Mouse (Mus musculus): Measurements from ENCODE around the gene Tmem30a. TPM values are rescaled to one million over a fixed set of nuclear protein-coding genes. Genes with fewer than 3 reads are reported as not detected.

Gene Tmem30a
- 105 and 110 TPM in 2 replicates for polyA plus RNA-seq (2015; fragmentation: Nextera tagmentation; extraction: Ambion mirVana)

DNA sequence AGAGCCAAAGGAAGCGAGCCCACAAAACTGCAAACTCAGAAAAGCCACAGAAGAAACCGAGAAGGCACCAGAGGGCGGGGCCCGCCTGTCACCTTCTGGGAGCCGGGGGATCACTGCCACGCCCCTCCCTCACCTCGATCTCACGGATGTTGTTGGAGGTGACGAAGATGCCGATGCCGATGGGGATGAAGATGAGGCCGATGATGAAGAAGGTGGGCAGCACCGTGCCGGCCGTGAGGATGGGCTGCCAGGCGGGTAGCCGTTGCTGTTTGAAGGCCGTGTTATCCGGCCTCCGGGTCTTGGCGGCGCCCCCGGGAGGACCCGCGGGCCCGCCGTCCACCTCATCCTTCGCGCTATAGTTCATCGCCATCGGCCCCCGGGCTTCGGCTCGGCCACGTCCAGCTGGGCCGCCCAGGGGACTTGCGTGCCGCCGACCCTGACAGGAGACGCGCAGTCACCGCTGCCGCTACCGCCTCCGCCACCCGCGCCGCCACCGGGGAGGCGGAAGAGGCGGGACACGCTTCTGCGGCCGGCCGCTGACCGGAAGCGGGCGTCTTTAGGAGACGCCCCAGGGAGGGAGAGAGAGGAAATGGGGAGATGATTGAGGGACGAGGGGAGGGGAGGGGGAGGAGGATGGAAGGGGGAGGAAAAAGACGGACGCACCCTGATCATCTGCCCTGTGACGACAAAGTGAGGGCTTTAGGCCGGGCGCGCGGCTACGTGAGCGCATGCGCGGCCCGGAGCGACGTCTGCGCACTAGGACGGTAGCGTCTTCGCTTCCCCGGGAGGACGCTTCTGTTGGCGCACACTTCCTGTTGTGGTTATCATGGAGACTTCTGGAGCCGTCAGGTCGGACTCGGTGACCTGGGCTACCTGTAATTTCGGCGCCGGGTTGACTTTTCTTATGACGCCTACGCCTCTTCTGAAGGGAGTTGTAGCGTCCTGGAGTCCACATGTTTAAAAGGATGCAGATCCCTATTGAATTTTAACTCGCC is at the start of gene Tmem30a:
Gene Tmem30a (minus strand): TSS at position 667 of the 995 bp plus-strand sequence.
- H3K27ac ChIP-seq (replicated peaks) = peak within 1 kb of the TSS; percentile 92
- peak within 1 kb of the TSS; percentile 96 for H3K4me3 ChIP-seq
- H3K27me3 ChIP-seq = no peaks in the 10 kb centered on the region
- peaks cover 26% of the 10 kb centered on the region for H3K4me1 ChIP-seq
- H3K4me2 ChIP-seq (replicated peaks) = peak within 1 kb of the TSS; percentile 57
- H3K9me3 ChIP-seq = no peaks in the 10 kb centered on the region
- H3K36me3 ChIP-seq = no peaks in the 10 kb centered on the region
- ATAC-seq (replicated peaks) = peak; percentile 99
- WGBS = under 1% methylated on average over 91 of the region's 91 CpGs
- H3K9ac ChIP-seq (replicated peaks) = peak within 1 kb of the TSS; percentile 95

DNA sequence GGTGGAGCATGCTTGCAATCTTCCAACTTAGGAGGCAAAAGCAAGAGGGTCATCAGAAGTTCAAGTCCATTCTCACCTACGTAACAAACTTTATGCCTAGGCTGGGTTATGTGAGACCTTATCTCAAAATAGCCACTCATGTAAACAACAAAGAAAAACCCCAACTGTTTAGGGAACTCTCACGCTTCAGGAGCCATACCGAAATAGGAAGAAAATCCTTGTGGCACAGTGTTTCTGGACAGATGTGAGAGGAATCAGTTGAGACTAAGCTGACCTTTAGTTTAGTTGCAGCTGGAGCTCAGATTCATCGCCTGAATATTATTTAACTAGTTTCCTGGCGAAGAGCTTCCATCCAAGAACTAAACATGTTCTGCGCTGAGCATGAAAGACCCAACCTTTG is 49.3 kb upstream of the Tmem30a start:
- WGBS = 92% methylated on average over 6 of the region's 6 CpGs
- H3K9me3 ChIP-seq = no peaks in the 10 kb centered on the region
- ATAC-seq (replicated peaks) = no peak

GRCm38 (mm10) chr9:79842028-79842427 is 48.7 kb upstream of the Tmem30a start:
- H3K9me3 ChIP-seq = no peaks in the 10 kb centered on the region
- no peak overlapping the region for H3K4me3 ChIP-seq
- no peaks in the 10 kb centered on the region for H3K27me3 ChIP-seq
- no peak overlapping the region for H3K4me2 ChIP-seq (replicated peaks)
- no peaks in the 10 kb centered on the region for H3K36me3 ChIP-seq
- H3K9ac ChIP-seq (replicated peaks) = no peak overlapping the region
- no peaks in the 10 kb centered on the region for H3K4me1 ChIP-seq
- no peak for ATAC-seq (replicated peaks)
- H3K27ac ChIP-seq (replicated peaks) = no peak overlapping the region

More for the DNA sequence above, 49.3 kb upstream of the Tmem30a start:
- H3K27me3 ChIP-seq = no peaks in the 10 kb centered on the region
- no peak overlapping the region for H3K4me2 ChIP-seq (replicated peaks)
- H3K27ac ChIP-seq (replicated peaks) = no peak overlapping the region
- no peak overlapping the region for H3K4me3 ChIP-seq
- no peak overlapping the region for H3K9ac ChIP-seq (replicated peaks)
- no peaks in the 10 kb centered on the region for H3K36me3 ChIP-seq
- H3K4me1 ChIP-seq = no peaks in the 10 kb centered on the region

DNA sequence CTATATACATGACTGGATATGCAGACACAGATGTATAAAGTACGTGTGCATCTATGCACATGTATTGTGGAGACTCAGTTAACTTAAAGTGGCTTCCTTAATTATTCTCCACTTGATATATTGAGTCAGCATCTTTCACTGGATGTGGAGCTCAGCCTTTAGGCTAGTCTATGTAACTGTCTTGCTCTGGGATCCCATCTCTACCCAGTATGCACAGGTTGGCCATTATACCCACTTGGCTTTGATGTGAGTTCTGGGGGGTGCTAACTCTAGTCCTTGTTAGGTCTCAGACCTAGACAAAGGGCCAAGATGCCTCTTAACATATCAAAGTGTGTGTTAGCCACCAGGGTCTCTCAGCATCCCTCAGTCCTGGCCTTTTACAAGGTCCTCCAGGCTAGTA is 38.0 kb upstream of the Tmem30a start:
- H3K27ac ChIP-seq (replicated peaks) = no peak overlapping the region
- peaks cover 13% of the 10 kb centered on the region for H3K4me1 ChIP-seq
- no peak overlapping the region for H3K4me3 ChIP-seq
- no peaks in the 10 kb centered on the region for H3K27me3 ChIP-seq
- no peaks in the 10 kb centered on the region for H3K9me3 ChIP-seq
- WGBS = 51% methylated on average over 1 of the region's 1 CpGs
- no peaks in the 10 kb centered on the region for H3K36me3 ChIP-seq
- ATAC-seq (replicated peaks) = peak; percentile 59; the same call in 1 of the 2 replicates
- H3K4me2 ChIP-seq (replicated peaks) = no peak overlapping the region
- no peak overlapping the region for H3K9ac ChIP-seq (replicated peaks)

DNA sequence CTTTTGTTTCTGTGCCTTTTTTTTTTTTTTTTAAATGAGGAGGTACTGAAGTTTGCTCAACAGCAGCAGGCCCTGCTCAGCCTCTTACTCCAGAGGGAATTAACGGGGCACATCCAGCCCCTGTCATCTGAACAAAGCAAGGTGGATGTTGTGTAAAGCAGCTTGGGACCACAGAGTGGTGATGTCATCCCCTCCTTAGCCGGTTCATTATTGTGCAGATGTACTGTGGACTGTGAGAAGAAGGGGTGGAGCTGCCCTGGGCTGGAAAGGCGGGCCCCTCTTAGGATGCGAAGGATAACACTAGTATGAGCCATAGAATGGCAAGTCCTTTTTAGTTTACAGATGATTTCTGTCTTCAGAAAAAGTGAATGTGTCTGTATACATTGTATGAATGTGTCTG is 37.6 kb upstream of the Tmem30a start:
- WGBS = 7% methylated on average over 4 of the region's 4 CpGs
- no peak overlapping the region; the same call in 1 of the 2 replicates for H3K9ac ChIP-seq (replicated peaks)
- no peak overlapping the region for H3K27ac ChIP-seq (replicated peaks)
- no peaks in the 10 kb centered on the region for H3K27me3 ChIP-seq
- peaks cover 13% of the 10 kb centered on the region for H3K4me1 ChIP-seq
- H3K4me2 ChIP-seq (replicated peaks) = no peak overlapping the region
- H3K9me3 ChIP-seq = no peaks in the 10 kb centered on the region
- H3K4me3 ChIP-seq = no peak overlapping the region
- peak; percentile 91 for ATAC-seq (replicated peaks)
- H3K36me3 ChIP-seq = no peaks in the 10 kb centered on the region

DNA sequence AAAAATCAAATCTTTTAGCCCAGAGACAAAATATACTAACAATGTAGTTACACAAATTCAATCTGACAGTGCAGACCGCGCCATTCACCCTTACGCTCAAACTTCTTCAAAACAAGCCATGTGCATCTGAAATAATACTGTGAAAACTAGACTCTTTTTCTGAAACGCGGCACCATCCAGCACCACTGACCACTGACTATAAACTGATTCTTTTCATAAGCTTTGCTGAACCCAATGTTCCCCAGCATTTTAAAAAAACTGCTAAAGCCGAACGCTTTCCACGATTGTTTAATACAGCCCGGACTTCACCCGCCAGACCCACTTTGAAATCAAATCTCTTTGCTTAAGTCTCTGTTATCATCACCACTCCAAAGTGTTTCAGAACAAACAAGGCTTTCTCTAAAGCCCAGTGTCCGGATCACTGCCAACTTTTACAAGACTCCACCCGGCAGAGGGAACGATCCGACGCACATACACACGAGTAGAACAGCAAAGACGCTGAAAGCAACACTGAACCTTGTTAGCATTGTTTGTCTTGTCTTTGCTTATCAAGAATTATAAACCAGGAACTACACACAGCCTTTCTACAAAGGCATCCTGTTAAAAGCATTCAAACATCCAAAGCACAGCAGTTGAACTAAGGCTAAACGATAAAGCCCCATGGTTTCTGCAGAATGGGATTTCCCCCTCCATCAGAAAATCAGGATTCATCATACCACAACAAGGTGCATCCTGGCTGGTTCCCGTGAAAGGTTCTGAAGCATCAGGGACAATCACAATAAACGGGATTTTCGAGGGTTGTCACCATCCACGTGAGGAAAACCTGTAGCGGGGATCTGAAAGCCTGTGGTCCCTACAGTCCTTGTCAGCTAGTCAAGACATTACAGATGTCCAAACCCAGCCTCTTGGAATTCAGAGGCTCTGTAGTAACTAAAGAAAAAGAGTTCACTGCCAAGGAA is 36.8 kb upstream of the Tmem30a start:
- H3K4me2 ChIP-seq (replicated peaks) = peak overlapping the region; percentile 48
- peak overlapping the region; percentile 38 for H3K9ac ChIP-seq (replicated peaks)
- H3K27me3 ChIP-seq = no peaks in the 10 kb centered on the region
- no peaks in the 10 kb centered on the region for H3K36me3 ChIP-seq
- no peak overlapping the region for H3K27ac ChIP-seq (replicated peaks)
- no peaks in the 10 kb centered on the region for H3K9me3 ChIP-seq
- peaks cover 13% of the 10 kb centered on the region for H3K4me1 ChIP-seq
- 0 out of 2 replicates have a peak, but pooled peaks have one; percentile 35 for ATAC-seq (replicated peaks)
- 11% methylated on average over 23 of the region's 23 CpGs for whole genome bisulfite sequencing
- H3K4me3 ChIP-seq = peak overlapping the region; percentile 32

GRCm38 (mm10) chr9:79827072-79827471 is 33.8 kb upstream of the Tmem30a start:
- peaks cover 17% of the 10 kb centered on the region for H3K4me1 ChIP-seq
- no peak overlapping the region for H3K4me3 ChIP-seq
- H3K27me3 ChIP-seq = no peaks in the 10 kb centered on the region
- H3K4me2 ChIP-seq (replicated peaks) = no peak overlapping the region
- no peaks in the 10 kb centered on the region for H3K9me3 ChIP-seq
- no peak overlapping the region for H3K27ac ChIP-seq (replicated peaks)
- no peak overlapping the region for H3K9ac ChIP-seq (replicated peaks)
- 28% methylated on average over 2 of the region's 2 CpGs for WGBS
- no peaks in the 10 kb centered on the region for H3K36me3 ChIP-seq
- ATAC-seq (replicated peaks) = no peak

DNA sequence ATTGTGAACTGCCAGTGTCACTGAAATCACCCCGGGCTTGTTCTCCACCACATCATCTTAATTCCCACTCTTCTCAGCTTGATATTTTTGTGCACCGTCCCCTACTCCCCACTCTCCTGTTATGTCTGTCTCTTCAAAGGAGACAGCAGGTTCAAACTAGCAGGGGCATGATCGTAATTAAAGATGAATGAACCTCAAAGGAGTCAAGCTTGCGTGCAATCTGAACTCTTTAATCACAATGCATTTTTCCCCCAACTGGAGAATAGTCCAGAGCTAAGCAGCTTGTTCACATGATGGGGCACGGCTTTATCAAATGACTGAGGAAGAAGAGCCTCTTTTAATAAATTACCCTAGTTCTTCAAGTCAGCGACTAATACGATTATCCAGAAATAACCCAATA is 32.2 kb upstream of the Tmem30a start:
- Histone ChIP-seq H3K4me3 (no peak overlapping the region), H3K9me3 (no peaks in the 10 kb centered on the region), H3K4me1 (peaks cover 12% of the 10 kb centered on the region), H3K27me3 (no peaks in the 10 kb centered on the region), H3K4me2 (replicated peaks) (no peak overlapping the region), H3K27ac (replicated peaks) (no peak overlapping the region), H3K9ac (replicated peaks) (no peak overlapping the region), H3K36me3 (no peaks in the 10 kb centered on the region)
- WGBS = 13% methylated on average over 7 of the region's 7 CpGs
- ATAC-seq (replicated peaks) = no peak

DNA sequence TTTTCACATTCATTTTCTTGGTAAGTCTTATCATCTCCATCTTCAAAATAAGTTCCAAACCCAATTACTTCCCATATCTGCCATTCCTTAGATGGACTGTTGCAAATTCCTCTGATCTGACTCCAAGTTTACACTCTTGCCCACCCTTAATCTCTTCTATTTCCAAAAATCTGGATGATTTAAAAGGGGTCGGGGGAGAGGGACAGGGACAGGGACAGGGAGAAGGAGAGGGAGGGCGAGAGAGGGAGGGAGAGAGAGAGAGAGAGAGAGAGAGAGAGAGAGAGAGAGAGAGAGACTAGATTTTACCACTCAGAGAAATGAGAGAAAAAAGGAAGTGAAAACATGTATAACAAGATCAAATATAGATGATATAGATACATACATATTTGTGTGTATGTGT is 30.5 kb upstream of the Tmem30a start:
- H3K27me3 ChIP-seq = no peaks in the 10 kb centered on the region
- H3K27ac ChIP-seq (replicated peaks) = no peak overlapping the region
- H3K4me1 ChIP-seq = peaks cover 4% of the 10 kb centered on the region; the same call in 1 of the 2 replicates
- no peak overlapping the region for H3K9ac ChIP-seq (replicated peaks)
- no peaks in the 10 kb centered on the region for H3K36me3 ChIP-seq
- no peak overlapping the region for H3K4me3 ChIP-seq
- H3K4me2 ChIP-seq (replicated peaks) = no peak overlapping the region
- H3K9me3 ChIP-seq = no peaks in the 10 kb centered on the region
- ATAC-seq (replicated peaks) = no peak
- WGBS = 25% methylated on average over 2 of the region's 2 CpGs

- no peak for ATAC-seq (replicated peaks)
Measured at GRCm38 (mm10) chr9:79823438-79823837, 30.1 kb upstream of the Tmem30a start.

GRCm38 (mm10) chr9:79816464-79816863 is 23.2 kb upstream of the Tmem30a start:
- Histone ChIP-seq H3K4me3 (no peak overlapping the region), H3K27ac (replicated peaks) (no peak overlapping the region), H3K9ac (replicated peaks) (no peak overlapping the region), H3K9me3 (no peaks in the 10 kb centered on the region), H3K36me3 (no peaks in the 10 kb centered on the region), H3K4me2 (replicated peaks) (no peak overlapping the region), H3K4me1 (no peaks in the 10 kb centered on the region), H3K27me3 (no peaks in the 10 kb centered on the region)
- no peak for ATAC-seq (replicated peaks)
- WGBS = 95% methylated on average over 5 of the region's 5 CpGs

More at GRCm38 (mm10) chr9:79823438-79823837, 30.1 kb upstream of the Tmem30a start:
- Histone ChIP-seq H3K9ac (replicated peaks) (no peak overlapping the region), H3K4me2 (replicated peaks) (no peak overlapping the region), H3K4me1 (peaks cover 4% of the 10 kb centered on the region; the same call in 1 of the 2 replicates), H3K36me3 (no peaks in the 10 kb centered on the region), H3K27ac (replicated peaks) (no peak overlapping the region), H3K9me3 (no peaks in the 10 kb centered on the region), H3K27me3 (no peaks in the 10 kb centered on the region), H3K4me3 (no peak overlapping the region)
- 12% methylated on average over 4 of the region's 4 CpGs for WGBS

DNA sequence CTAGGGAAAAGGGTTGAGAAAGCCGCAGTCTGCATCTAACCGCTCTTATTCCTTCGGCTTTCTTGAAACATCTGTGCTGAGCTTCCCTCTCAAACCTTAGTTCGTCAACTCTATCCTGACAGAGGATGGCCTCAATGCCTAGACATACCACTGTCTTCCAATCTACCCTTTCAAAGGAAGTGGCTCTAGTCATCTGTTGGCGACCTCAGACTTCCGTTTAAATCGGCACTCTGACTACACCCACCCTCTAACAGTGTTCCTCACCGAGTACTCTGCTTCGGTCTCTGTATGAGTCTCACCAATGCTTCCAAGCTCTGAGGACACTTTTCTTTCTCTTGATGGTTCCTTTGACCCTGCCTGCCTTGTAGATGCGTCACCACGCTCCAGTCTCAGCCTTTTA is 22.7 kb upstream of the Tmem30a start:
- Histone ChIP-seq H3K27ac (replicated peaks) (no peak overlapping the region), H3K27me3 (no peaks in the 10 kb centered on the region), H3K4me2 (replicated peaks) (no peak overlapping the region), H3K4me1 (no peaks in the 10 kb centered on the region), H3K36me3 (no peaks in the 10 kb centered on the region), H3K9me3 (no peaks in the 10 kb centered on the region), H3K9ac (replicated peaks) (no peak overlapping the region), H3K4me3 (no peak overlapping the region)
- no peak for ATAC-seq (replicated peaks)
- WGBS = 96% methylated on average over 11 of the region's 11 CpGs

All from forebrain, embryonic 15.5 days (tissue).